Mouse (Mus musculus) midbrain, postnatal 0 days (tissue): ENCODE data around the gene Trmt1l. TPM values are rescaled to one million over a fixed set of nuclear protein-coding genes. Genes with fewer than 3 reads are reported as not detected.
"Not testable (repeated sequence)": the region's sequence is repeated elsewhere in the genome, so short reads cannot be mapped to it uniquely, and the experiment has no call there.

ENCODE experiments used
- ATAC-seq: fragments of 200-750 bp; cut with Nextera tagmentation; 2 replicates; pipeline ENCODE4 v1.8.0; 2017; ENCODE audit warnings: moderate number of reproducible peaks, mild to moderate bottlenecking, moderate TSS enrichment, moderate library complexity; ENCODE audit not compliant: low FRiP score
- DNase-seq: peaks from one replicate; pipeline ENCODE4 v3.0.0-alpha.2; 2015; ENCODE audit warnings: low spot score
- H3K27ac ChIP-seq: fragments of 300-500 bp; sonication (generic); 2 replicates; pipeline ENCODE4 v1.5.1; 2014; ENCODE audit warnings: low read depth, mild to moderate bottlenecking, low read length, mixed read lengths
- H3K27me3 ChIP-seq: fragments of 300-500 bp; sonication (generic); 2 replicates; pipeline ENCODE4 v1.6.1; 2014; ENCODE audit warnings: low read length, control low read depth, mixed read lengths; ENCODE audit not compliant: insufficient read depth
- H3K36me3 ChIP-seq: fragments of 300-500 bp; sonication (generic); 2 replicates; pipeline ENCODE4 v1.6.1; 2014; ENCODE audit warnings: low read length, control low read depth, mixed read lengths; ENCODE audit not compliant: insufficient read depth
- H3K4me1 ChIP-seq: fragments of 300-500 bp; sonication (generic); 2 replicates; pipeline ENCODE4 v1.6.1; 2014; ENCODE audit warnings: mild to moderate bottlenecking, control low read depth, antibody characterized with exemption, low read length, mixed read lengths; ENCODE audit not compliant: insufficient read depth
- H3K4me2 ChIP-seq: fragments of 300-500 bp; sonication (generic); 2 replicates; pipeline ENCODE4 v1.6.1; 2014; ENCODE audit warnings: low read depth, mild to moderate bottlenecking, low read length, mixed read lengths; ENCODE audit not compliant: poor library complexity, severe bottlenecking
- H3K4me3 ChIP-seq: fragments of 300-500 bp; sonication (generic); 2 replicates; pipeline ENCODE4 v1.5.1; 2014; ENCODE audit warnings: low read depth, mild to moderate bottlenecking, low read length, moderate library complexity
- H3K9ac ChIP-seq: fragments of 300-500 bp; sonication (generic); replicated peaks from 2 replicates; pipeline ENCODE4 v1.6.1; 2014; ENCODE audit warnings: mild to moderate bottlenecking, low read length, moderate library complexity, mixed read lengths; ENCODE audit not compliant: poor library complexity, severe bottlenecking
- H3K9me3 ChIP-seq: fragments of 300-500 bp; sonication (generic); 2 replicates; pipeline ENCODE4 v1.6.1; 2016; ENCODE audit warnings: low read length, control low read depth
- CTCF ChIP-seq: IDR thresholded peaks from 2 replicates; pipeline ENCODE4 v1.5.1; 2016; ENCODE audit warnings: antibody characterized with exemption, mild to moderate bottlenecking
- WGBS: fragments of 180-500 bp; shearing (Covaris S2); extraction: QIAGEN DNeasy Blood & Tissue Kit; methylation state at CpG from one replicate; pipeline ENCODE4 v1.1.7; 2014; 5-methylcytosine and 5-hydroxymethylcytosine counted together
- polyA plus RNA-seq: library from polyadenylated mRNA; unstranded; fragments of >200 nt; fragmentation: Nextera tagmentation; extraction: Ambion mirVana; gene quantifications from 2 replicates; pipeline ENCODE4 v1.2.1, GENCODE M21; 2015
- total RNA-seq: library from RNA; depleted of rRNA; stranded (reverse); fragments of >200 nt; gene quantifications from 2 replicates; pipeline ENCODE4 v1.2.3, GENCODE M21; 2014

Gene Trmt1l
- total and polyA plus RNA-seq, 2 experiments from 2014 or later = 15.9 to 17.8 TPM

- H3K4me3 ChIP-seq = no peak overlapping the region
- no peak for TF ChIP-seq CTCF
Observed at GRCm38 (mm10) chr1:151457087-151457486, 28.7 kb downstream of the Trmt1l start.

GRCm38 (mm10) chr1:151461265-151461664 is 32.9 kb downstream of the Trmt1l start:
- Histone ChIP-seq H3K4me3 (no peak overlapping the region), H3K9me3 (no peaks in the 10 kb centered on the region), H3K27ac (no peak overlapping the region), H3K36me3 (peaks cover 28% of the 10 kb centered on the region), H3K4me1 (no peaks in the 10 kb centered on the region), H3K4me2 (no peak overlapping the region), H3K9ac (no peak overlapping the region), H3K27me3 (no peaks in the 10 kb centered on the region)
- DNase-seq (peak; percentile 22), ATAC-seq (no peak)
- 75% methylated on average over 9 of the region's 9 CpGs for WGBS
- peak; percentile 58 for TF ChIP-seq CTCF

More at GRCm38 (mm10) chr1:151457087-151457486, 28.7 kb downstream of the Trmt1l start:
- Histone ChIP-seq H3K4me1 (no peaks in the 10 kb centered on the region), H3K36me3 (peaks cover 37% of the 10 kb centered on the region), H3K27me3 (no peaks in the 10 kb centered on the region), H3K4me2 (no peak overlapping the region), H3K27ac (no peak overlapping the region), H3K9me3 (no peaks in the 10 kb centered on the region), H3K9ac (no peak overlapping the region)
- DNase-seq (no peak), ATAC-seq (no peak)
- WGBS = 88% methylated on average over 5 of the region's 5 CpGs

- Histone ChIP-seq H3K9ac (no peak overlapping the region), H3K4me3 (no peak overlapping the region), H3K27ac (no peak overlapping the region), H3K36me3 (peaks cover 11% of the 10 kb centered on the region), H3K9me3 (no peaks in the 10 kb centered on the region), H3K4me1 (no peaks in the 10 kb centered on the region), H3K4me2 (no peak overlapping the region), H3K27me3 (no peaks in the 10 kb centered on the region)
- ATAC-seq (no peak), DNase-seq (no peak)
- no peak for TF ChIP-seq CTCF
- 74% methylated on average over 4 of the region's 4 CpGs for WGBS
Observed at GRCm38 (mm10) chr1:151464914-151465313, 36.6 kb downstream of the Trmt1l start.

GRCm38 (mm10) chr1:151466571-151466970 is 38.2 kb downstream of the Trmt1l start:
- H3K4me3 ChIP-seq = no peak overlapping the region
- no peaks in the 10 kb centered on the region for H3K27me3 ChIP-seq
- no peaks in the 10 kb centered on the region for H3K9me3 ChIP-seq
- no peak overlapping the region for H3K9ac ChIP-seq
- H3K4me1 ChIP-seq = no peaks in the 10 kb centered on the region
- H3K27ac ChIP-seq = no peak overlapping the region
- ATAC-seq = no peak
- no peak for DNase-seq
- no peak for TF ChIP-seq CTCF
- 87% methylated on average over 4 of the region's 4 CpGs for WGBS
- no peak overlapping the region for H3K4me2 ChIP-seq
- H3K36me3 ChIP-seq = peaks cover 10% of the 10 kb centered on the region

GRCm38 (mm10) chr1:151471429-151471828 is 43.1 kb downstream of the Trmt1l start:
- Histone ChIP-seq H3K4me2 (no peak overlapping the region), H3K9me3 (no peaks in the 10 kb centered on the region), H3K36me3 (peaks cover 34% of the 10 kb centered on the region), H3K27ac (no peak overlapping the region), H3K9ac (no peak overlapping the region), H3K4me1 (no peaks in the 10 kb centered on the region), H3K4me3 (no peak overlapping the region), H3K27me3 (no peaks in the 10 kb centered on the region)
- DNase-seq (no peak), ATAC-seq (no peak)
- WGBS = 43% methylated on average over 7 of the region's 7 CpGs
- TF ChIP-seq CTCF = no peak

- H3K36me3 ChIP-seq = peaks cover 40% of the 10 kb centered on the region
- H3K9ac ChIP-seq, DNase-seq, H3K27ac ChIP-seq, H3K4me3 ChIP-seq, H3K4me1 ChIP-seq, H3K27me3 ChIP-seq, H3K4me2 ChIP-seq, H3K9me3 ChIP-seq, ATAC-seq: not testable (repeated sequence)
- WGBS = 89% methylated on average over 8 of the region's 8 CpGs
Observed at GRCm38 (mm10) chr1:151472386-151472785, 44.0 kb downstream of the Trmt1l start.
